Mouse (Mus musculus): ENCODE results near the gene Hunk.

GRCm38 (mm10) chr16:90521191-90521950 is 135.6 kb downstream of the Hunk start:
- no peak for TF ChIP-seq CTCF (IDR thresholded peaks at IDR 0.05; ENCODE audit: low read depth)
- no peak for TF ChIP-seq EP300 (optimal IDR thresholded peaks at IDR 0.05)

Data from stomach, postnatal 0 days (tissue).